Mouse (Mus musculus) ovary, adult 18-20 months (tissue): ENCODE measurements at regions not wholly inside any gene's neighbourhood (a gene's known extent, or its start where the extent isn't known, plus 50 kb on each side); places are given as distances from the start of the nearest gene placed in this dataset.

Experiments used
- DNase-seq: peaks from one replicate; pipeline ENCODE4 v3.0.0; 2022; ENCODE audit warnings: low spot score, mixed read lengths

DNA sequence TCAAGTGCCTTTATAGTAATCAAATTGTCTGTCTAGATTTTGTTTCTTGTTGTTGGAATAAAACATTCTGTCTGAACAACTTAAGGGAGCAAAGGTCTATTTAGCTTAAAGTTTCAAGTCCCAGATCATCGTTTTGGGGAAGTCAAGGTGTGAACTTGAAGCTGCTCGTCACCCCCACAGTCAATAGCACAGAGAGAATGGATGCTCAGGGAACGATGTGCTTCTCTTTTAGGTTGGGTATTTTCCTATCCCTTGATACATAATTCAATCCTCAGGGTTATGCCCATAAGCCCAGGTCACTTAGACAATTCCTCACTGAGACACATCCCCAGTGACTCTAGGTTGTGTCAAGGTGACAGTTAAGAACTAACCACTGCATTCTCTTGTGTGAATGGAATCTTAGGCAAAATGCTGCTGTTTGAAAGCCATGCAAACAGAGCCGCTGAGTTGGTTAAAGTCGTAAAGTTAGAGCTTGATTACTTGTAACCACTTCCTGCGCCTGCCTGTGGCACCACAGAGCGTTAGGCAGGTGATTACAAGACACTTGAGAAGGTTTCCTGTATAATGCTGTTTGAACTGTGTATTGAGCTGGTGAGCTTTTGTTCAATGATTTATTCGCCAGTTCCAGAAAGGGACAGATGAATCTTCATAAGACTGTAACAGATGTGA, 170.2 kb downstream of the Btg1 start:
- DNase-seq, result no peak

DNA sequence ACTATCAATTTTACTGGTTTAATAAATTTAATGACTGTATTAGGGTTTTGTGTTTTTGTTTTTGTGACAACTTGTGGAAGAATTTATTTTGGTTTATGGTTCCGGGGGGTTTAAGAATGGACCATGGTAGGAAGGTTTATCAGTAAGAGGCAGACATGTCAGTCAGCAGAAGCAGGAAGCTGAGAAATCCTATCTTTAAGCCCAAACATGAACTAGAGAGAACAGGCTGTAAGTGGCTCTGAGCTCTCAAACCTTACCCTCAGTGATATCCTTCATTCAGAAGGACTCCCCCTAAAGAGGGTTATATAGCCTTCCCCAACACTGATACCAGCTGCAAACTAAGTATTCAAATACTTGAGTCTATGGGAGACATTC, 170.8 kb downstream of the Btg1 start:
- no peak for DNase-seq

DNA sequence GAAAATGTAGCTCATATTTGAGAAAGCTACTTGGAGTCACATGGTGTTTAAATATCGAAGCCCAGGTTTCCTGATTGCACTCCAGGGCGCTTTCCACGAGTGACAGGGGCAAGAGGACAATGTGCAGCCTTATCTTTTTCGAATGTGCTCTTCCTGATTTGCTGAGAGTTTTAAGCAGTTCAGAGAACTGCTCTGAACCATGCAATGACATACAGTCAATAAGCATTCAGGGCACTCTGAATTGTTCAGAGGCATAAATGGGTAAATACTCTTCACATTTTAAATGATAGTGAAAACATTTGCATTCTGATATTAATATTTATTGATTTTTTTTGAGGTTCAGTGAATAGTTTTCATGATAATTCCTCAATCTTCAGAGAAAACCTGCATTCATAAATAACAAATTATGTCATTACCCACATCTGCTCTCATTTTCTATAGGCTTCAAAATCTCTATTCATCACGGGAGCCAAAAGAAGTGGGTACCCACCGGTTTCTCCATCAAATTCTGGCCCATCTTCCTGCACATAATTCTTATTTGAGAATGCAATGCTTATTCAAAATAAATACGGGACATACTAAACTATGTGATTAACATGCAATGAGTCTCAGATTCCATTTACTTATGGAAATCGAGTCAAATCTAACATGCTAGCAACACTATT, 171.7 kb downstream of the Btg1 start:
- no peak for DNase-seq

DNA sequence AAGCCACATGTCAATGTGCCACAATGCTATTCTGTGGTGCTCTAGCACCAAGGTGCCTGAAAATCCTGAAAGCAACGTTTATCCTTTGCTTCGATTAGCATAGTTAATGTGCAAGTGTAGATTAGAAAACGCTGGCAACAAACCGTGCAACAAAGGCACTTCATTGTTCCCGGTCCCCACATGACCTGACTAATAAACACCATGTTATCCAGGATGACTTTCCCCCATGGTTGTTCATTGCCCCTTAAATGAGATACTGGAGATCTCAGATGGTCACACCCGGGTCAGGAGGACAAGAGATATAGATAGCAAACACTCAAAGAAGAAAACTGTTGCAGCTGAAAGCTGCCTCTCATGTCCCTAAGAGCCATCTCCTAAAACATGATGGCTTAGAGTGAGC, 180.3 kb downstream of the Btg1 start:
- no peak for DNase-seq

DNA sequence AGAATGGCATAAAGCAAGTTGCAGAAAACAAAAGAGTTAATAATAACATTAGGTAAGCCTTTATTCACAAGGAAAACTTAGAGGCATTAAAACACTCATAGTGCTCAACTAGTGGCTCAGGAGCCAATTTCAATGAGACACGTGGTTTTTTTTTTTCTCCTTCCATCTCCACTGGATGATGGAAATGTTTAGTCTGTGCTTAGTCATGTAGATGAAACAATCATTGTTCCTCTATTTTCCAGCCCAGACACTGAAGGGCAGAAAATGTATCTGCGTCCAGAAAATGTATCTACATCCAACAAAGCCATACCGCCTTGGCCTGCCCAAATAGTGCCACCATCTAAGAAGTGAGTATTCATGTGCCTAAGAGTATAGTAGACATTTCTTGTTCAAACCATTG, 184.0 kb downstream of the Btg1 start:
- DNase-seq, result no peak

DNA sequence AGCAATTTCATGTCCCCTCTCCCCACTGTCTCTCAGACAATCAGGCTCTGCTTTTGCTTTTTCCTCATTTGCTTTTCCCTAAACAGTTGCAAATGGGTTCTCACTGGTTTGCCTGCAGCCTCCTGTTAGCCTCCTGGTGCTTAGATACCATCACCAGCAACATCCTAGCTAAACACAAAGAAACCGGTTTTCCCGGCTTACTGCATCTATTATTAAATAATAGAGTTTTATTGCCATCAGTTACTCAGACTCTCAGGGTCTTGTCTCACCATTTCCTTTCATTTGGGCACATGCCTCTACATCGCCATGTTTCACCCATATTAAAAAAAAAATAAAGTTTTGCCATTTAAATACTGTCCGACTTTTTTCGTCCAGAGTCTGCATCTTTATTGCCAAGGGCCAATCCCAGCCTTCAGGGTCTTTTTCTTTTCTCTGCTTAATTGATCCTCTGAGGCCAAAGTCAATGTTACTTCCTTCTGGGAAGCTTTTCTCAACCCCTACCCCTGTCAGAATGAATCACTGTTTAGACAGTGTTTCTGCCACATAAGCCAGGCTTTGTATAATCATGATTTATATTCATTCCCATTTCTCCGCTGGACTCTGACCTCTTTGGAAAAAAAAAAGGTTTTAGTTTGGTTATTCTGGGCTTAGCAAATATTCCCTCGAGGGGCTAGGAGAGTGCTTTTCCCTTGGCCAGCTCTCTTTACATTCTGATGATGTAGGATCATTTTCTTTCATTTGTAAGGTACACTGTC, 187.4 kb downstream of the Btg1 start:
- DNase-seq, result no peak

DNA sequence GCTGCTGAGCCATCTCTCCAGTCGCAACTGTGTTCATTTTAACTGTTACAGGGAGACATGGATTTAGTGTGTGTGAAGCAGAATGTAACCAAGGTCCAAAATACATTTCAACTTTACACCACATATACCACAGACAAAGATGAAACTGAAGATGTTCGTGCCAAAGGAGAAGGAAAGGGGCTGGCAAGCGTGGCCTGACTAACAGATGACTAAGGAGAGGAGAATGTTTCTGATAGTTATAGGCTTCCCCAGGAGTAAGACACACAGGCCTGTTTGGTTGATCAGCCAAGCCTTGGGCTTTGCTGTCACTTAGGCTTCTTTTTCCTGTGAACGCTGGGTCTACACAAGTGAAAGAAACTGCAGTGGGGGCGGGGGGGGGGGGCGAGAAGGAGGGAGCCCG, 189.8 kb downstream of the Btg1 start:
- DNase-seq, result no peak

DNA sequence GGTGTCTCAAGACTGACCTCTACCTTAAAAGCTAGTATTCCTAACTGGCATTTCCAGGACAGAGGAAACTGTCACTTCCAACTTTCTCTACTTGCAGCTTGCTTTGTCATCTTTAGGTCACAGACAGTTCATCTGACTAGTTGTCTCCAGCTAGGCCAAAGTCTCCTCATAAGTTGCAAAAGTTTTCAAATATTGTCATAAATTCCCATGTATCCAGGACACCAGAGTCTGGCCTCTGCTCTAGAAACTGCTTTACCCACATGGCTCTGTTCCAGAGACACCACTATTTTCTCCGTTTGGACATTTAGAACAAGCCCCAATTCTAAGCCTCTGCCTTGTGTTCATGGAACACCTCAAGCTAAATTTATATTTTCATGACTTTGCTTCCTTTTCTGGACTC, 205.0 kb downstream of the Btg1 start:
- no peak for DNase-seq

DNA sequence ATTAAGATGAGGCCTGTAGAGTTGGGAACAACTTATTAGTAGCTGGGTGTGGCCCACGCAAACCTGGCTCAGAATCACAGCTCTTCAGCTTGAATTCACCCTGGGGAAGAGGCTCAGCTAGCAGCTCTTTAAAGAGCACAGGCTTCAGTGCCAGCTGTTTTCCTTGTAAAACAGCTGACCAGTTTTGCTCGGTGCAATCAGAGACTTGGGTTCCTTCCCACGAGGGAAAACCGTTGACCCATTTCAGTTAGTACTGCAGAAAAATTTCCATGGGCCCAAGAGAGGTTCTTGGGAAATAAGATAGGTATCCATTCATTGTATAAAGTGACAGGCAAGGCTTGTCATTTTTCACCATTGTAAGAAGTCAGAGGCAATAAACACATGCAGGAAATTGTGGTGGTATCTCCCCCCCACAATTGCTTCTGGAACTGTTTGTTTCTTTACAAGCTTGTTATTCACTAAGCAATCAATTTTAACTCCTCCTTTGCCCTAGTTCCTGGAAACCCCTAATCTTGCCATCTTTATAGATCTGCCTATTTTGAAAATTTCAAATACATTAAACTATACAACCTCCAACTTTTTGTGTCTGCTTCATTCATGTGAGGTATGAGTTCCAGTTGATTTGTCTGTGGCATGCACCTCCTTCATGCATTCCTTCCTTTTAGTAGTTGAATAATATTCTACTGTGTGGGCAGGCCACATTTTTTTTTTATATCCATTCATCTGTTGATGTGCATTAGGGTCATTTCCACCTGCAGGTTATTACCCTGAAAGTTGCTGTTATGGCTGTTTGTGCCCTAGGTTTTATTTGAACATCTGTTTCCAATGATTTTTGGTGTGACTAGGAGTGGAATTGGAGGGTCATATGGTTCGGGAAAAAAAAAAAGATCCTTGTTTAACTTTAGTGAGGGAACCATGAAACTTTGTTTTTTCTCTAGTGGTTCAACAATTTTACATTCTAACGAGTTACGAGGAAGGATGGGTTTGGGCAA, 205.8 kb downstream of the Btg1 start:
- DNase-seq, result no peak

DNA sequence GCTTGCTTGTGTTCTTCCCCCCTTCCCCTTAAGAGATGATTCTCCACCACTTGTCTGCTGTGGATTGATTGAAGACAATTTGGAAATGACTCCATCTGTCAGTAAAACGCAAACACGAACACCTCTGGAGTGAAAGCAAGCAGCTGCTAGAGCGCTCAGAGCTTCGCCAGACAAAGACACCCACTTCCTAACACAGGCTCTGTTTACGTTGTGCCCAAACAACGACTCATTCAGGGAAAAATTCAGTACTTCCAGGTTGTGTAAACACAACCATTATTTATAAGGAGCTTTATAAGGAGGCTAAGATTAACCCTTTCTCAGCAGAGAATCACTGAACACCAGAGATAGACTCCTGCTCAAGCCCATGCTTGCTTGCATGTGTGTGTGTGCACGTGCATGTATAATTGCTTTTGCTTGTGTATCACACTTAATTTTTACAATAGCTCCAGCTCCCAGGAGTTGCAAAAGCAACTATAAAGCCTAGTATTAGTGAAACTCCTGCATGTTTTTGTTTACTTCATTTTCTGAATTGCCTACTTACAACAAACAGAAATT, 209.5 kb downstream of the Btg1 start:
- DNase-seq, result no peak

DNA sequence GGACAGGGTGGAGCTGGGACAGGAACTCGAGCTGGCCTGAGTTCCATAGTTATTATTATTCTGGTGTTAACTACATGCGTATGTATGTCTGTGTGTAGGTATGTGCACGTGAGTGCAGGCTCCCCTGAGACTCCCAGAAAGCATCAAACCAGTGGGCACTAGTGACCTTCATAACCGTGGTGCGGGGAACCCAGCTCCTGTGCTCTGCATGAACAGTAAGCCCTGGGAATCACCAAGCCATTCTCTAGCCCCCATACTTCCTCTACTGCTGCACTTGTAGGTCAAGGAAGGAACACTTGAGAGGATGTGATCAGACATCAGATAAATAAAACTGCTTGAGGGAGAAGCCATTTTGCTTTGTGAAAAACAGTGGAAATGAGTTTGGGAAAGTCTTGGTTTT, 211.2 kb downstream of the Btg1 start:
- no peak for DNase-seq

DNA sequence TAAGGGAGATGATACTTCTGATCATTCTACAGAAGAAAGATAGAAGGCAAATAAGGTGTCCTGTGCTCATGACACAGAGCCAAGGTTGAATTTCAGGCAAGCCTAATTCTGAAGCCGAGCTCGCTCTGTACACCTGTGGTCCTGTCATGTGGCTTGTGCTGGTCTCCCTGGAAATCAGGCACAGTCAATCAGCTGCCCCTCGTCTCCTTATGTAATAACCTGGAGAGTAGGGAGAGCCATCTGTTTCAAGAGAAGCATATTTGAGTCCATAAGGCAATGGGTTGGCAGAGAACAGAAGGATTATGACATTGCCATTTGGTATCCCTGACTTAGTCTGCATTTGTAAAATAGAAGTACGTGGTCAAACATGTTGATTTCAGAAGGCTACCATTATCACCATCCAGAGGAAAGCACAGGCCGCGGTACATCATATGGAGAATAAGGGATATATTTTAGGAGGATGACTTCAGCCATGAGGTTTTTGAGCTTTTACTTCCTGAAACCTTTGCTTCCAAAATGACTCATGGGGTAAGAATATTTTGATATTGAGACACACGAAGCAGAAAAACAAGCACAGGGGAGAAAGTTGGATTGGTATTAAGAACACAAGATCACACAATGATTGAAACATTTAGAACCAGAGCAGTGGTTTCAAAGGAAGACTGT, 211.9 kb downstream of the Btg1 start:
- no peak for DNase-seq

DNA sequence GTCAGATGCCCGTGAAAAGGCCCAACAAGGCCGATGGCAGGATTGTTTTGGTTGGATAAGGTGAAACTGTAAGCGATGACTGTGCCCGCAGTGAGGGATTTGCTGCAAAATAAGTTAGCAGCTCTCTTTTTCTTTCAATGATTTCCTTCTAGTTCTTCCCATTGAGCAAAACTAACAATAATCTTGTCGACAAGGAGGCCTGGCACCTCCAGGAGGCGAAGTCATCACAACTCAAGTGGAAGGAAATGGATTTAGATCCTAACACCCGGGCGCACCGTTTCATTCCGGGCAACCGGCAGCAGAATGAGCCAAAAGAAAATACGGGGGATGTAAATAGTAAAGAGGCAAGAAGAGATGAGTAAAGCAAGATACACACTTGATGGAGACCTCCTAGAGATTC, 214.3 kb downstream of the Btg1 start:
- no peak for DNase-seq

DNA sequence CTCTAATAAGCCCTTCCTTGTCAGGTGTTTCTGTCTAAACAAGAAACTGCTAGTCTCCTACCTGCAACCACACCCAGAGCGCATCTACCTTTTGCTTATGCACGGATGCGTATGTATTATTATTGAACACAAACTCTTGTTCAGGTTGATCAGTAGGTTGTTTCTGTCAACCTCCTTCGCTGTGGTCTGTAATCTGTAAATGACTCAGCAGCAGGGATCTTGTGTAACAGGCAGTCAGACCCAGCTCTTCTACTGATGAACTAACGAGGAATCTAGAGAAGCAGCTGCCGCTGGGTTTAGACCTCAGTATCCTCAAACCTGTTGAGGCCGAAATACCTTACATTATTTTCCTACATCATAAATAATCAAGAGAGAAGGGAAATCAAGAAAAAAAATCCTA, 220.4 kb downstream of the Btg1 start:
- DNase-seq, result no peak

DNA sequence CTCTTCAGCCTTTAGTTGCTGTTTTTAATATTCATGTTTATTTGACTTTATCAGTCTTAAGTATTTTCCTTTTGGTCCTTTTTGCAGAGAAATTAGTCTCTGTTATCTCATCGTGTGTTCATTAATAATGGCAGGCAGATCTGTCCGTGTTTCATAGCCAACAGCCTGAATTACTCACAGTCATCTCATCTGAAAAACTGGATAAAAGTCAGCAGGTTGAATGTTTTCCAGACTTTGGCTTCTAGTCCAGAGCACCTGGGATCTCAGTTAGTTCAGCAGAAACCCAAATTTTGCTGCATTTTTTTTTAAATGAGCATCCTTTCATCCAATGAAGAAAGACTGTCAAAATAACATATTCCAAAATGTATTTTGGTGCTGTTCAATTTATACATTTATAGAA, 224.3 kb downstream of the Btg1 start:
- DNase-seq, result no peak

DNA sequence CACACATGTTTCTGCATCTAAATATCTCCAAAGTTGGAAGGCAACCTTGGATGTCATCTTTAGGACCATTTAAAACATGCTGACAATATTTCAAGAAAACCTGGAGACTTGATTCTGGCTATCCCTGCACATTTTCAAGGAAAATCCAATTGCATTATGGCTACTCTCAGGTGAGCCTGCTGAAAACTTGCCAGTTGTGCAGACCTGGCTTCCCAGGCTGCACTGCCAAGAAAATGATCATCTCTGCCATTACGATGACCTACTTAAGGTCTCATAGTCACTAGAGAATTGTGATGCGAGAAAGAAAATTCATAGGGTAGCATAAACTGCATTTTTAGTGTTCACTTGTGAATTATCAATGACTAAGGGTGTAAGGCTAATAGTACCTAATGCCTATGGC, 225.2 kb downstream of the Btg1 start:
- DNase-seq, result no peak

DNA sequence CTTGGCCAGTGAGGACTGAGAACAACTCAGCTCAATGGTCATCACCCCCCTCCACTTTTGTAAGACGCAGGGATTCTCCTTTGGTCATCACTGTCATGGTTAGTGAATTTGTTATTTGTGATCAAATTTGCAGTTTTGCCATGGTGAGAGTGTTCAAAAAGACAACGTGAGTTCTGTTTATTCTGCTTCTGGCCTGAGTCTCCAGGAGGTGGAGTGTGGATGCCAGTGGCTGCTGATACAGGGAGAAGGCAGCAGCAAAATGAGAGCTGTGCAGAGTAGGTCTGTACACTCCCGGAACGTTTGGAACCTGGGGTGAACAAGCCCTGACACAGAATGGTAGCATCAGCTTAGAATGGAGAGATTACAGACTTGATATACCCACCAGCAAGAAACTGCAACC, 229.1 kb downstream of the Btg1 start:
- DNase-seq, result no peak

DNA sequence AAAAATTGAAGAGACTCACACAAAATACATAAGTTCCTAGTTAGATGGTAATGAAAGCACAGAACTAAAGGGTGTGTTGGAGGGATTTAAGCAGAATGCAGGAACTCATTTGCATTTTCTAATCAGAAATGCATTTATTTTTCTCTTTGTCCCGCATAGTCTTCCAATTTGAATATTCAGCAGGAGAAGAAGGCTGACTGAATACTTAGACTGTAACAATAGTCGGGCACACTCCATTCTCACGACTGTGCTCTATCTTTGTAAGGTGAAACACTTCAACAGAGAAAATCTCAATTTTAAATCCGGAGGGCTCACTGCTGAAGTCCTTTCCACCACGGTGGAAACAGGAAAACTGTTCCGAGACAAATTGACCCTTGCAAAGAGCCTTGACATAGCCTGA, 230.2 kb downstream of the Btg1 start:
- no peak for DNase-seq

DNA sequence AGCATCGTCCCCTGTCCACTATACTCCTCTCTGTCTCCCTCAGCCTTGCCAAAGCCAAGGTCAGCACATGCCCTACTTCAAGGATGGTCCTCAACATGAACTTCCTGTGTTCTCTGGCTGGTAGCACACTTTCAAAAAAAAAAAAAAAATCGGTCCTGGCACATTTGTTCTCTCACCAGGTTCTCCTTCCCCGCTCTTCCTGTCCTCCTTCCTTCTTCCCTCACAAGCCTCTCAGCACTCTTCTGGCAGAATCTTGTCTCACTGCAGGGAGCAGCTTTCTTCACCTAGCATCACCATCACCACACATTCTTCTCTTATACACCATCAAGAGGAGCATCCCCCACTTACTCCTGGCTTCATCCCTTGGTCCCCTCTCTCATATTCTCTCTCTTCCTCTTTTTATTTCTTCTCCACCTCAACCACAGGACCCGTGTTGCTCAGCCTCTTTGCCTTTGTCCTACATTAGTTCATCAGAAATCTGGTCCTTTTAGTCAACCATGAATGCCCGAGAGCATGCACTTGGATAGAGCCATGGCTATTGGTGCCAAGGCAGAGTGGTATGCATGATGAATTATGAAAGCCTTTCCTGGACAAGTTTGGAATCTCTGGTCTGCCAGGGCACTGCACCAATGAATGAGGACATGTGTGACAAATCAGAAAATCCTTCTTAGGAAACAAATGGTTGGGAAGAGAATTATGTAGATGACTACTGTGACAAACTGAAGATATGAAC, 230.8 kb downstream of the Btg1 start:
- no peak for DNase-seq

DNA sequence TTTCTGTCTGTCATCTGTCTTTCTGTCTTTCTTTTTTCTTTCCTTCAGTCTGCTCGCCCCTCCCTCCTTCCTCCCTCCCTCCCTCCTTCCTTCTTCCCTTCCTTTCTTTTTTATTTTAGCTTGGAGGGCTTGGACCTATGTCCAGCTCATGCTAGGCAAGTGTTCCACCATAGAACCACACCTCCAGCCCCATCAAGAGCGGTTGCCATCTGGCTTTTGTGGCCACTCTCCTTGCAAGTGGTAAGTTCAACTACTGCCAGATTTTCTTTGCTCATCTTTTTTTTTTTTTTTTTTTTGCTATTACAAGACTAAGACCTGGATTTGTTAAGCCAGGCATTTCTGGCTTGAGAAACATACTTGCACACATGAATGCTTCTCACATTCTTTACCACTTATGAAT, 231.7 kb downstream of the Btg1 start:
- no peak for DNase-seq

DNA sequence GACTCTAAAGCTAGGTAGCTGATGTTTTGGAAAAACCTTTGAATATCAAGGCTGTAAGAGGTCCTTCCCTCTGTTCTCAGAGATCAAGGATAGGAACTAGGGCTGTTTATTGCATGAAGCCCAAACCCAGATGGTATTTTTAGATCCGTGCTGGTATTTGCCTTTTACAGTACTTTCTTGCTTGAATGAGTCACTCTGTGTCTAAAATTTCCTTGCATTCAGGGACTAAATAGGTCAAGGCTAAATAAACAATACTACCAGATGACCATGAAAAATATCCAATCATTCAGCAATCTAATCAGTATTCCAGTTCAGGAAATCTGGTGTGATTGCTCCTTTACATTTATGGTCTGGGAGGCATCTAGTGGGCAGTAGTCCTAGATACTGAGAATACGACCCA, 243.6 kb downstream of the Btg1 start:
- no peak for DNase-seq
